Comparison of ENCODE assay signal across 10 mouse cellular contexts in the genomic region with DNA sequence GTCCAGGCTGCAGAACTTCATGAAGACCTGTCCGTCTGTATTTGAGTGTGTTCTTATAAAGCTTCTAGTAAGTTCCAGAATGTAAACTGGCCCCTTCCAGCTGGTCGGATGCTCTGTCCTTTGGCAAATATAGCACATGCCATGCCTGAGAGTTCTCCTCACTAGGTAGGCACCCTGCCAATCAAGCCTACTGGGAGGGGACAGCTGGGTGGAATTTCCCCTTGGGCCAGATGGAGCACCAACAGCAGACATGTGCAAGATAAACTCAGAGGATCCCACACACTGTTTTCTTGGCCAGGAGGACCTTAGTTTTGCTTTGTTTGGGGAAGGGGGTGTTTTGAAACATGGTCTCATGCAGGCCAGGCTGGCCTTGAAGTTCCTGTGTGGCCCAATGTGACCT. TPM values are rescaled to one million over a fixed set of nuclear protein-coding genes. Genes with fewer than 3 reads are reported as not detected.
DNase-seq lines count a peak whose midpoint lies in the region; ATAC-seq lines count a peak whose summit lies in the region.
"Had no signal": no experiment of that assay in that cellular context is flagged by ENCODE, and none has a peak within 500 bp of the region (broad histone marks: within the 10 kb centered on the region; RNA-seq: fewer than 3 reads in every experiment).

No protein-coding gene starts in this region.

- no peak for ATAC-seq in limb, embryonic 13.5 days (ENCODE audit: low FRiP score, low read depth)

- 86% methylated on average over 2 of the region's 2 CpGs for WGBS in limb, embryonic 13.5 days
- WGBS in limb, embryonic 10.5 days, result 87% methylated on average over 2 of the region's 2 CpGs

- no peaks in the 10 kb centered on the region for H3K27me3 ChIP-seq in limb, embryonic 13.5 days
- H3K27me3 ChIP-seq in limb, embryonic 10.5 days (ENCODE audit: low read depth, poor library complexity, severe bottlenecking), result peaks cover 3% of the 10 kb centered on the region; the same call in 1 of the 2 replicates

- peak; percentile 17 for DNase-seq in adrenal gland, adult 2 months
- DNase-seq in adrenal gland, adult 18-20 months (ENCODE audit: low spot score in 2 of 2), result no peak
- no peak for DNase-seq in limb, embryonic 10.5 days (ENCODE audit: low spot score)
- DNase-seq in heart, postnatal 4 days, result peak; percentile 89
- DNase-seq in ovary, postnatal 14 days (ENCODE audit: low spot score), result peak; percentile 39
- no peak for DNase-seq in B cell, adult 2 months
- no peak for DNase-seq in neural tube, embryonic 10.5 days (ENCODE audit: extremely low spot score, low spot score)
- DNase-seq: right cerebral cortex, postnatal 25 days had no signal

- no peak overlapping the region for H3K4me3 ChIP-seq in limb, embryonic 13.5 days
- no peak overlapping the region for H3K4me3 ChIP-seq in limb, embryonic 10.5 days

- no peaks in the 10 kb centered on the region for H3K36me3 ChIP-seq in limb, embryonic 13.5 days
- no peaks in the 10 kb centered on the region for H3K36me3 ChIP-seq in limb, embryonic 10.5 days

- 0 out of 2 replicates have a peak overlapping the region, but pooled peaks have one; percentile 6 for H3K27ac ChIP-seq in limb, embryonic 13.5 days
- H3K27ac ChIP-seq in limb, embryonic 10.5 days, result no peak overlapping the region
- H3K27ac ChIP-seq: liver, embryonic 14.5 days had no signal

- H3K9ac ChIP-seq in limb, embryonic 13.5 days, result no peak overlapping the region
- H3K9ac ChIP-seq: liver, embryonic 14.5 days had no signal

- no peak overlapping the region for H3K4me2 ChIP-seq in limb, embryonic 13.5 days (replicated peaks)

- H3K4me1 ChIP-seq in limb, embryonic 13.5 days, result 0 out of 2 replicates have a peak, but pooled peaks cover 7% of the 10 kb centered on the region
- H3K4me1 ChIP-seq in limb, embryonic 10.5 days, result peaks cover 3% of the 10 kb centered on the region; the same call in 1 of the 2 replicates

- peaks cover 6% of the 10 kb centered on the region; the same call in 1 of the 2 replicates for H3K9me3 ChIP-seq in limb, embryonic 13.5 days
- no peaks in the 10 kb centered on the region for H3K9me3 ChIP-seq in limb, embryonic 10.5 days (replicated peaks)

RNA-seq across cellular contexts. Expression of gene Fermt2, which starts 23.9 kb away (rescaled TPM):
- 100 to 1,000 TPM in 1 of 2 experiments, 10 to 100 TPM in 1; 77.1 to 114 TPM for total RNA-seq in adrenal gland, adult 2 months (2021)
- 11.5 and 12.5 TPM in 2 replicates for polyA plus RNA-seq in adrenal gland, adult 2 months (2012; rRNA removed)
- 100 to 1,000 TPM in 1 of 2 experiments, 10 to 100 TPM in 1; 82.2 to 118 TPM for total RNA-seq in adrenal gland, adult 18-20 months (2021)
- 138 and 147 TPM in 2 replicates for polyA plus RNA-seq in limb, embryonic 13.5 days (2015; fragmentation: Nextera tagmentation; extraction: Ambion mirVana)
- 118 and 128 TPM in 2 replicates for polyA plus RNA-seq in limb, embryonic 10.5 days (2016; fragmentation: Nextera tagmentation; extraction: Ambion mirVana)
- total RNA-seq in heart, postnatal 4 days (2021), result 100 to 1,000 TPM; 311 to 341 TPM

Comparison
In these comparisons a context has a peak if more than half of its experiments do, and no peak if none do; other contexts are left out.
1. DNase-seq: peak in adrenal gland, adult 2 months (single experiment), heart, postnatal 4 days (single experiment) and ovary, postnatal 14 days (single experiment); none in adrenal gland, adult 18-20 months (0 of 2), limb, embryonic 10.5 days (single experiment), B cell, adult 2 months (0 of 2) and neural tube, embryonic 10.5 days (single experiment).